Mouse (Mus musculus) lung, postnatal 0 days (tissue): ENCODE results near the gene Iqsec2. TPM values are rescaled to one million over a fixed set of nuclear protein-coding genes. Genes with fewer than 3 reads are reported as not detected.
"Not testable (repeated sequence)": the region's sequence is repeated elsewhere in the genome, so short reads cannot be mapped to it uniquely, and the experiment has no call there.

ENCODE experiments used
- ATAC-seq: fragments of 200-750 bp; cut with Nextera tagmentation; 2 replicates; pipeline ENCODE4 v1.8.0; 2017; ENCODE audit warnings: moderate library complexity
- DNase-seq: peaks from one replicate; pipeline ENCODE4 v3.0.0-alpha.2; 2016; ENCODE audit warnings: low spot score
- H3K27ac ChIP-seq: fragments of 300-500 bp; sonication (generic); 2 replicates; pipeline ENCODE4 v1.5.1; 2014; ENCODE audit warnings: antibody characterized with exemption, mild to moderate bottlenecking, low read length, mixed read lengths
- H3K27me3 ChIP-seq: fragments of 300-500 bp; sonication (generic); replicated peaks from 2 replicates; pipeline ENCODE4 v1.6.1; 2014; ENCODE audit warnings: low read length, mixed read lengths; ENCODE audit not compliant: insufficient read depth
- H3K36me3 ChIP-seq: fragments of 300-500 bp; sonication (generic); 2 replicates; pipeline ENCODE4 v1.6.1; 2014; ENCODE audit warnings: low read length, mixed read lengths; ENCODE audit not compliant: insufficient read depth
- H3K4me1 ChIP-seq: fragments of 300-500 bp; sonication (generic); 2 replicates; pipeline ENCODE4 v1.6.1; 2014; ENCODE audit warnings: antibody characterized with exemption, low read depth, low read length, mixed read lengths; ENCODE audit not compliant: insufficient read depth
- H3K4me2 ChIP-seq: fragments of 300-500 bp; sonication (generic); replicated peaks from 2 replicates; pipeline ENCODE4 v1.6.1; 2014; ENCODE audit warnings: low read depth, mild to moderate bottlenecking, low read length, moderate library complexity, mixed read lengths
- H3K4me3 ChIP-seq: fragments of 300-500 bp; sonication (generic); 2 replicates; pipeline ENCODE4 v1.5.1; 2014; ENCODE audit warnings: low read depth, low read length
- H3K9ac ChIP-seq: fragments of 300-500 bp; sonication (generic); replicated peaks from 2 replicates; pipeline ENCODE4 v1.6.1; 2014; ENCODE audit warnings: low read depth, mild to moderate bottlenecking
- H3K9me3 ChIP-seq: fragments of 300-500 bp; sonication (generic); 2 replicates; pipeline ENCODE4 v1.6.1; 2016; ENCODE audit warnings: low read length, mixed read lengths
- CTCF ChIP-seq: IDR thresholded peaks from 2 replicates; pipeline ENCODE4 v1.5.1; 2016; ENCODE audit warnings: antibody characterized with exemption, mild to moderate bottlenecking
- EP300 ChIP-seq: IDR thresholded peaks from 2 replicates; pipeline ENCODE4 v1.6.1; 2016; ENCODE audit warnings: antibody characterized with exemption, mild to moderate bottlenecking, control low read depth
- WGBS: fragments of 180-500 bp; shearing (Covaris S2); extraction: QIAGEN DNeasy Blood & Tissue Kit; methylation state at CpG from one replicate; pipeline ENCODE4 v1.1.7; 2014; 5-methylcytosine and 5-hydroxymethylcytosine counted together
- polyA plus RNA-seq: library from polyadenylated mRNA; unstranded; fragments of >200 nt; fragmentation: Nextera tagmentation; extraction: Ambion mirVana; gene quantifications from 2 replicates; pipeline ENCODE4 v1.2.1, GENCODE M21; 2015

The Iqsec2 gene
- polyA plus RNA-seq, 1 experiment from 2014 or later, result 4.3 TPM

DNA sequence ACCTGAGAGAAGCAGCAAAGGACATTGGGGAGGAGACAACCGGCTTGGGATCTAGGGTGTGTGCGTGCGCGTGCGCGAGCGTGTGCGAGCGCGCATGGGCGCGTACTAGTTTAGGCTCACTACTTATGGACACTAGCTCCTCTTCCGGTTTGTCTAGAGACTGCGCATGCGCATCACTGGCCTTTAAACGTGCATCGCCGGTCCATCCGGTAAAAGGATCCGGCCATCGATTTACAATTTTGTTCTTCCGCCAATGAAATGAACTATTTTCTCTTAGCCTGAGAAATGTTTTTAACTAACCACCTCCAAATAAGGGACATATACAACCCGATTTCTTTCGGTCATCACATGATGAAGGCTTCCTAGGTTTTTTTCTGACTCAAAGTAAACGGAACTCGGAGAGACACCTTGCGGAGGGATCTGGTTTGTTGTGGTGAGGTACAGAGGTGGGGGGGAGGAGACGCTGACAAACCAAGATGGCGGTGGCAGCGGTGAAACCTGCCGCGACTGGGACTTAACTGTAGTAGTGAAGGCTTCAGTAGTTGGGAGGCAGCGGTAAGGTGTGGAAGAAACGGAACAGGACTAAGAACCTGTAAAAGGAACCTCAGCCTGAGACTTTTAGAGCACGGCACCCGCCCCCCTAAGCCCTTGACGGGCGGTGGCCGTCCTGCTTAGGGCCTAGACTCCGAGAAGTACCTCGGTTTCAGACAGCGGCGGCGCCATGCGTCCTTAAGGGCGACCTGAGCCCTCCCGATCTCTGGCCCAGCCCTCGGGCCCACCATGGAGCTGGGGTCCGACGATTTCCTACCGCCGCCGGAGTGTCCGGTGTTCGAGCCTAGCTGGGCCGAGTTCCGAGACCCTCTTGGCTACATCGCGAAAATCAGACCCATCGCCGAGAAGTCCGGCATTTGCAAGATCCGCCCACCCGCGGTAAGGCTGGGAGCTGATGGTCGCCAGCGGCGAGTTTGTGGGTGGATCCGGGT, 89.0 kb downstream of the Iqsec2 start, which contains the start of gene Kdm5c:
TSS of gene Kdm5c (plus strand) at position 240 of the 983 bp plus-strand sequence.
- Histone ChIP-seq H3K4me3 (peak within 1 kb of the TSS; percentile 88), H3K9ac (peak within 1 kb of the TSS; percentile 94), H3K27ac (peak within 1 kb of the TSS; percentile 79), H3K9me3 (no peaks in the 10 kb centered on the region), H3K4me1 (peaks cover 9% of the 10 kb centered on the region; the same call in 1 of the 2 replicates), H3K4me2 (peak within 1 kb of the TSS; percentile 76), H3K36me3 (no peaks in the 10 kb centered on the region; the same call in 1 of the 2 replicates), H3K27me3 (no peaks in the 10 kb centered on the region)
- DNase-seq, result peak; percentile 99
- TF ChIP-seq CTCF (no peak), EP300 (peak; percentile 71)
- peak; percentile 99 for ATAC-seq
- 1% methylated on average over 64 of the region's 69 CpGs for WGBS

DNA sequence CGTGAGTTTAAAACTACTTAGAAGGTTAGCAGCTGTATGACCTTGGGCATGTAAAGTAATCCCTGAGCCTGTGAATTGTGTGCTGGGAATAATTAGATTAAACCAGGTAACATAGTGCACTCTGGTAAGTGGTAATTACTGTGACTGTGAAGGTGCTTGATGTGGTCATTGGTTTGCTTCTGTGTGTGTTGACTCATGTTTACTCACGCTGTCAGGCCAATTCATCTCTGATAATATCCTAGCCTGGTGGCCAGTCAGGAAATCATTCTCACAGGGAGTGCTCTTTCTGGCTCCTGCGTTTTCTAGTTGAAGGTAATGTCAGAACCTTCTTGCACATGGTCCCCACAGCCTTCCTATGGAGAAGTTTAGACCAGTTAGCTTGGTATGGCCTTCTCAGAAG, 90.1 kb downstream of the Iqsec2 start:
- Histone ChIP-seq H3K9me3 (no peaks in the 10 kb centered on the region), H3K4me1 (peaks cover 9% of the 10 kb centered on the region; the same call in 1 of the 2 replicates), H3K36me3 (no peaks in the 10 kb centered on the region; the same call in 1 of the 2 replicates), H3K27me3 (no peaks in the 10 kb centered on the region), H3K4me2 (peak overlapping the region; percentile 76), H3K4me3 (peak overlapping the region; percentile 88), H3K27ac (no peak overlapping the region), H3K9ac (peak overlapping the region; percentile 94)
- TF ChIP-seq EP300 (no peak), CTCF (peak; percentile 13)
- WGBS, result 12% methylated on average over 3 of the region's 3 CpGs
- DNase-seq, result peak; percentile 27
- ATAC-seq, result no peak

DNA sequence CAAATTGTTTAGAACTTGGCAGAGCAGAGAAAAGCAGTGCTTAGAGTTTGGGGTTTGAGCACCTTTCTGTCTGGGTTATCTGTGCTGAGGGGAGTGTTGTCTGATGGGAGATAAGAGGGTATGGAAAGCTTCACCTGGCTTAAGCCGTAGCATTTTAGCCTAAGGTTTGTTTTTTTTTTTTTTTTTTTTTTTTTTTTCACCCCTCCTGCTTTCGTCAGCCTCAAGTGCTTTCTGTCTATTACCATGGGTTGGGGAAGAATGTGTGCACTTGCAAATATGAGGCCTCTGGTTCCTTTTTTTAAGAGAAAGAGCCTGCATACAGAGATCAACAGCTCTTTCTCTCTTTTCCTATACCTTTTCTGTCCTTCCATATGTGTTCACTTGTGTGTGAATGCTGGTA, 91.7 kb downstream of the Iqsec2 start:
- H3K4me3 ChIP-seq, result no peak overlapping the region
- ATAC-seq, result no peak
- no peak overlapping the region for H3K27ac ChIP-seq
- H3K4me2 ChIP-seq, result no peak overlapping the region
- H3K36me3 ChIP-seq, result peaks cover 7% of the 10 kb centered on the region; the same call in 1 of the 2 replicates
- H3K4me1 ChIP-seq, result peaks cover 9% of the 10 kb centered on the region; the same call in 1 of the 2 replicates
- no peaks in the 10 kb centered on the region for H3K27me3 ChIP-seq
- no peak for TF ChIP-seq EP300
- TF ChIP-seq CTCF, result no peak
- 30% methylated on average over 2 of the region's 2 CpGs for WGBS
- no peak overlapping the region for H3K9ac ChIP-seq
- no peaks in the 10 kb centered on the region for H3K9me3 ChIP-seq
- no peak for DNase-seq

DNA sequence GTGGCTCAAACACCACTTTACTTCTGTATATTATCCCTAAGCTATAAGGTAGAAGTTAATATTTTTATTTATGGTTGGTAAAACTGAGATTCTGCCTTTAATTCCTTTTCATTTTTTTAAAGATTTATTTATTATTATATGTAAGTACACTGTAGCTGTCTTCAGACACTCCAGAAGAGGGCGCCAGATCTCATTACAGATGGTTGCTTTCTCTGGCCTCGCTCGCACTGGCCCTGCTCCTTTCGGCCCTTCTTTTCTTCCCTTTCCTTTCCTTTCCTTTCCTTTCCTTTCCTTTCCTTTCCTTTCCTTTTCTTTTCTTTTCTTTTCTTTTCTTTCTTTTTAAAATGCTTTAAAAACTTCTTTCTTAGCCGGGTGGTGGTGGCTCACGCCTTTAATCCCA, 99.1 kb downstream of the Iqsec2 start:
- 67% methylated on average over 6 of the region's 6 CpGs for WGBS
- H3K9ac ChIP-seq, H3K4me1 ChIP-seq, H3K4me2 ChIP-seq, H3K4me3 ChIP-seq, DNase-seq, H3K27me3 ChIP-seq, ATAC-seq, H3K9me3 ChIP-seq, H3K27ac ChIP-seq: not testable (repeated sequence)
- TF ChIP-seq CTCF, result peak; percentile 33
- H3K36me3 ChIP-seq, result peaks cover 41% of the 10 kb centered on the region; the same call in 1 of the 2 replicates

DNA sequence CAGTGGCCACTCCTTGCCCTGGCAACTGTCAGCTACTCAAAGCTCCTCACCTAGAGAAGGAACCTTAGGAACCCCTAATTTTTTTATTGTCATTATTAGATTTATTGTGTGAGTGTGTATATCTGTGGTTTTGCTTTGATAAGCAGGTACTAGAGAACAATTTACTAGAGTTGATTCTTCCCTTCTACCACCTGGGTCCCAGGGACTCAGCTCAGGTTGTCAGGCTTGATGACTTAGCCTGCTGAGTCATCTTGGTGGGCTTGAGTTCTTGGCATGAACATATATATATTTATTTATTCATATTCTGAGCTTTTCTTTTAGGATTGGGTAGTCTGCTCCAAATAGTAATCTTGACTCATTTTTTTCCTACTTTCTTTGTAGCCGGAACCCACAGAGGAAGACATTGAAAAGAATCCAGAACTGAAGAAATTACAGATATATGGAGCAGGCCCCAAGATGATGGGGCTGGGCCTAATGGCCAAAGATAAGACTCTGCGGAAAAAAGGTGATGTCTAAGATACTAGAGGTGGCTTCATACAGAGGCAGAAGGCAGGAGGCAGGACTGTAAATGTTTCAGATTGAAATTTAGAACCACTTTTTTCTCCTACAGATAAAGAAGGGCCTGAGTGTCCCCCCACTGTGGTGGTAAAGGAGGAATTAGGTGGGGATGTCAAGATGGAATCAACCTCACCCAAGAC, 100.6 kb downstream of the Iqsec2 start:
- Histone ChIP-seq H3K4me1 (no peaks in the 10 kb centered on the region), H3K36me3 (peaks cover 38% of the 10 kb centered on the region; the same call in 1 of the 2 replicates), H3K27ac (no peak overlapping the region), H3K27me3 (no peaks in the 10 kb centered on the region), H3K9me3 (no peaks in the 10 kb centered on the region), H3K4me3 (no peak overlapping the region), H3K4me2 (no peak overlapping the region), H3K9ac (no peak overlapping the region)
- DNase-seq (no peak), ATAC-seq (no peak)
- 92% methylated on average over 2 of the region's 2 CpGs for WGBS
- TF ChIP-seq EP300, result no peak
- no peak for TF ChIP-seq CTCF

DNA sequence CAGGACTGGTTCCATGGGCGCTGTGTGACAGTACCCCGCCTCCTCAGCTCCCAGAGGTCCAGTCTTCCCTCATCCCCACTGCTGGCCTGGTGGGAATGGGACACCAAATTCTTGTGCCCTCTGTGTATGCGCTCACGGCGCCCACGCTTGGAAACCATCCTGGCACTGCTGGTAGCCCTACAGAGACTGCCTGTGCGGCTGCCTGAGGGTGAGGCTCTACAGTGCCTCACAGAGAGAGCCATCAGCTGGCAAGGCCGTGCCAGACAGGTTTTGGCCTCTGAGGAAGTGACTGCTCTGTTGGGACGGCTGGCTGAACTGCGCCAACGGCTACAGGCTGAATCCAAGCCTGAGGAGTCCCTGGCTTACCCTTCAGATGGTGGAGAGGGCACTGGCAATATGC, 127.1 kb downstream of the Iqsec2 start:
- Histone ChIP-seq H3K9me3 (no peaks in the 10 kb centered on the region), H3K27ac (no peak overlapping the region), H3K27me3 (no peaks in the 10 kb centered on the region), H3K4me1 (no peaks in the 10 kb centered on the region), H3K4me3 (no peak overlapping the region), H3K4me2 (no peak overlapping the region), H3K36me3 (peaks cover 49% of the 10 kb centered on the region), H3K9ac (no peak overlapping the region)
- ATAC-seq (no peak), DNase-seq (no peak)
- TF ChIP-seq CTCF (no peak), EP300 (no peak)
- 97% methylated on average over 11 of the region's 11 CpGs for WGBS

Other genes starting within 250 kb of the Iqsec2 start
- gene Hsd17b10, start 142.4 kb upstream of the Iqsec2 start, polyA plus RNA-seq, result 119 and 125 TPM in 2 replicates
- 3.2 and 5.2 TPM in 2 replicates for gene Ribc1, start 128.0 kb upstream of the Iqsec2 start, polyA plus RNA-seq
- 44.5 and 49.3 TPM in 2 replicates for gene Smc1a, start 127.8 kb upstream of the Iqsec2 start, polyA plus RNA-seq
- gene Kdm5c, start 88.8 kb downstream of the Iqsec2 start, polyA plus RNA-seq, result 17.0 and 17.8 TPM in 2 replicates
- gene Kantr, start 183.2 kb downstream of the Iqsec2 start, polyA plus RNA-seq, result 5.9 and 6.6 TPM in 2 replicates
- 13.5 and 14.0 TPM in 2 replicates for gene Tspyl2, start 198.2 kb downstream of the Iqsec2 start, polyA plus RNA-seq
- gene Gpr173, start 224.4 kb downstream of the Iqsec2 start, polyA plus RNA-seq, result 1.1 TPM in 2 replicates